Mouse (Mus musculus) midbrain, embryonic 16.5 days (tissue): ENCODE measurements around the gene Proz. TPM values are rescaled to one million over a fixed set of nuclear protein-coding genes. Genes with fewer than 3 reads are reported as not detected.

ENCODE experiments used
- ATAC-seq: fragments of 200-750 bp; cut with Nextera tagmentation; 2 replicates; pipeline ENCODE4 v1.8.0; 2017; ENCODE audit warnings: moderate TSS enrichment
- H3K27ac ChIP-seq: fragments of 300-500 bp; sonication (generic); 2 replicates; pipeline ENCODE4 v1.5.1; 2014; ENCODE audit warnings: mild to moderate bottlenecking, low read length, mixed read lengths
- H3K27me3 ChIP-seq: fragments of 300-500 bp; sonication (generic); 2 replicates; pipeline ENCODE4 v1.6.1; 2014; ENCODE audit warnings: low read depth, low read length, mixed read lengths; ENCODE audit not compliant: control insufficient read depth, insufficient read depth
- H3K36me3 ChIP-seq: fragments of 300-500 bp; sonication (generic); 2 replicates; pipeline ENCODE4 v1.6.1; 2014; ENCODE audit warnings: mild to moderate bottlenecking, low read length, moderate library complexity, mixed read lengths; ENCODE audit not compliant: control insufficient read depth, insufficient read depth
- H3K4me1 ChIP-seq: fragments of 300-500 bp; sonication (generic); 2 replicates; pipeline ENCODE4 v1.6.1; 2014; ENCODE audit warnings: mild to moderate bottlenecking, low read length, mixed read lengths; ENCODE audit not compliant: control insufficient read depth, insufficient read depth
- H3K4me2 ChIP-seq: fragments of 300-500 bp; sonication (generic); 2 replicates; pipeline ENCODE4 v1.6.1; 2014; ENCODE audit warnings: mild to moderate bottlenecking, low read length, mixed read lengths
- H3K4me3 ChIP-seq: fragments of 300-500 bp; sonication (generic); 2 replicates; pipeline ENCODE4 v1.5.1; 2014; ENCODE audit warnings: low read depth, mild to moderate bottlenecking, low read length, moderate library complexity, mixed read lengths
- H3K9ac ChIP-seq: fragments of 300-500 bp; sonication (generic); 2 replicates; pipeline ENCODE4 v1.6.1; 2014; ENCODE audit warnings: low read depth, low read length, mixed read lengths
- H3K9me3 ChIP-seq: fragments of 300-500 bp; sonication (generic); replicated peaks from 2 replicates; pipeline ENCODE4 v1.6.1; 2014; ENCODE audit warnings: mild to moderate bottlenecking, low read length, mixed read lengths; ENCODE audit not compliant: control insufficient read depth, poor library complexity, severe bottlenecking
- whole genome bisulfite sequencing: fragments of 180-500 bp; shearing (Covaris S2); extraction: QIAGEN DNeasy Blood & Tissue Kit; methylation state at CpG from one replicate; pipeline ENCODE4 v1.1.7; 2014; 5-methylcytosine and 5-hydroxymethylcytosine counted together
- polyA plus RNA-seq: library from polyadenylated mRNA; unstranded; fragments of >200 nt; fragmentation: Nextera tagmentation; extraction: Ambion mirVana; gene quantifications from 2 replicates; pipeline ENCODE4 v1.2.1, GENCODE M21; 2015

Gene Proz
- polyA plus RNA-seq, 1 experiment from 2014 or later, result 1.2 TPM

GRCm38 (mm10) chr8:13104691-13105086, 44.0 kb downstream of the Proz start:
- H3K36me3 ChIP-seq, result 0 out of 2 replicates have a peak, but pooled peaks cover 2% of the 10 kb centered on the region
- under 1% methylated on average over 44 of the region's 45 CpGs for WGBS

DNA sequence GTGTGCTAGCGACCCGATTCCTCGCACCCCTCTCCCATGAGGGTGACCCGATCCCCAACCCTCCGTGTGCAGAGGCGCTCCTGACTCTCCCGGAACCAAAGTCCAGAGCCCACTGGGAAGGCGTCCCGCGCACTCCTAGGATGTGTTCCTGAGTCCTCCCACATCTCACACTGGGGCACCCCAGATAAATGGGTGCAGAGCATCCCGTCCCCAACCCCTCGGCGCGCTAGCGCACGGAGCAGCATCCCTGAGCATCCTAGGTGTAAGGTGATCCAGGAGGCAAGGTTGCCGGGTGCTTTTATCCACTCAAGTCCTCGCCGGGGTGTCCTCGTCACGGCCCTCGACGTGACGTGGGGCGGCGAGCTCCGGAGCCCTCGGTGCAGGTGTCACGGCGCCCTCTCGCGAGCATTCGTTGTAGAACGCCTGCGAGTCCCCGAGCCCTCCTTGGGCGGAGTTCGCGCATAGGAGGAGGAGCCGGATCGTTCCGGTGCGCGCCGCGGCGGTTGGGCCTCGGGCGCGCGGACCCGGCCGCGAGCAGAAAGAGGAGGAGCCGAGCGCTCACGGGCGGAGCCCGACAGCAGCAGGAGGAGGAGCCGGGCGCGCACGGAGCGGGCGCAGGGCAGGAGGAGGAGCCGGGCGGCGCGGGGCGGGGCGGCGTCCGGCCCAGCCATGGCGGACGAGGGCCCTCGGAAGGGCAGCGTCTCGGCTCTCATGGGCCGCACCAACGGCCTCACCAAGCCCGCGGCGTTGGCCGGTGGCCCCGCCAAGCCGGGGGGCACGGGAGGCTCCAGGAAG, 44.6 kb downstream of the Proz start, which contains the start of the genes Pcid2 and Cul4a:
Gene Pcid2 (minus strand): TSS at position 373 of the 795 bp plus-strand sequence.
Gene Cul4a (plus strand): TSS at position 535 of the 795 bp plus-strand sequence.
- under 1% methylated on average over 68 of the region's 87 CpGs for WGBS

More at GRCm38 (mm10) chr8:13104691-13105086, 44.0 kb downstream of the Proz start:
- Histone ChIP-seq H3K27me3 (no peaks in the 10 kb centered on the region), H3K9ac (peak overlapping the region; percentile 78), H3K27ac (peak overlapping the region; percentile 90), H3K4me2 (peak overlapping the region; percentile 98), H3K4me1 (peaks cover 21% of the 10 kb centered on the region), H3K4me3 (peak overlapping the region; percentile 82), H3K9me3 (no peaks in the 10 kb centered on the region)
- peak; percentile 90 for ATAC-seq

GRCm38 (mm10) chr8:13105908-13106551, 45.3 kb downstream of the Proz start:
- Histone ChIP-seq H3K27me3 (no peaks in the 10 kb centered on the region), H3K36me3 (0 out of 2 replicates have a peak, but pooled peaks cover 2% of the 10 kb centered on the region), H3K4me1 (peaks cover 22% of the 10 kb centered on the region), H3K27ac (peak overlapping the region; percentile 90), H3K9me3 (no peaks in the 10 kb centered on the region), H3K4me3 (peak overlapping the region; percentile 82), H3K4me2 (peak overlapping the region; percentile 98), H3K9ac (peak overlapping the region; percentile 96)
- peak; percentile 49 for ATAC-seq
- WGBS, result 0% methylated on average over 48 of the region's 63 CpGs

More for the DNA sequence above, 44.6 kb downstream of the Proz start, which contains the start of the genes Pcid2 and Cul4a:
- H3K4me3 ChIP-seq, result peak within 1 kb of the TSS; percentile 82
- H3K27ac ChIP-seq, result peak within 1 kb of the TSS; percentile 90
- 0 out of 2 replicates have a peak, but pooled peaks cover 2% of the 10 kb centered on the region for H3K36me3 ChIP-seq
- H3K9ac ChIP-seq, result peak within 1 kb of the TSS; percentile 96
- ATAC-seq, result peak; percentile 95
- H3K4me1 ChIP-seq, result peaks cover 22% of the 10 kb centered on the region
- H3K27me3 ChIP-seq, result no peaks in the 10 kb centered on the region
- no peaks in the 10 kb centered on the region for H3K9me3 ChIP-seq
- H3K4me2 ChIP-seq, result peak within 1 kb of the TSS; percentile 98

DNA sequence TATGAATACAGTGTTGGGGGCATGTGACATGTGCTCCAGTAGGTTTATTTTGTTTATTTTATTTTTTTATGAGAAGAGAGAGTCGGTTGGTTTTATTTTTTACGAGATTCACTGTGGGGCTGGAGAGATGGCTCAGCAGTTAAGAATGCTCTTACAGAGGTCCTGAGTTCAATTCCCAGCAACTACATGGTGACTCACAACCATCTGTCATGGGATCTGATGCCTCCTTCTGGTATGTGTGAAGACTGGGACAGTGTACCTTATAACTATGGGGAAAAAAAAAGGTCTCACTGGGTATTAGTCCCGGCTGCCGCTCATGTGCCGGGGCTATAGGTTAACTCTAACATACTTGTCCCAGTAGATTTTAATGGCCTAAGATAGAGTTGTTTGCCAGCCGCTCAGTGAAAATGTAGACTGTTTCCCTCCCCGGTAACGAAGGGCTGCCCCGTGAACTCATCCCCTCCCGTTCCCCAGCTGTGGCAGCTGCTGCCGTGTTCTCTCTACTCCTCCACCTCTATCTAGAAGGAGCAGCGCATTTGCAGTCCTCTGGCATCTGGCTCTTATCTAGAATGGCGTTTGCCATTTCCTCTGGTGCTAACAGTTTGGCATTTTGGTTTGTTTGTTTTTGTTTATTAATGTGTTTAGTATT, 47.4 kb downstream of the Proz start:
- H3K9ac ChIP-seq, result no peak overlapping the region
- no peak overlapping the region for H3K27ac ChIP-seq
- no peak for ATAC-seq
- WGBS, result 92% methylated on average over 13 of the region's 13 CpGs
- no peak overlapping the region for H3K4me3 ChIP-seq
- H3K9me3 ChIP-seq, result no peaks in the 10 kb centered on the region
- H3K36me3 ChIP-seq, result no peaks in the 10 kb centered on the region
- no peak overlapping the region for H3K4me2 ChIP-seq
- H3K27me3 ChIP-seq, result no peaks in the 10 kb centered on the region
- H3K4me1 ChIP-seq, result peaks cover 22% of the 10 kb centered on the region

- H3K9me3 ChIP-seq, result no peaks in the 10 kb centered on the region
Measured at GRCm38 (mm10) chr8:13108967-13109366, 48.3 kb downstream of the Proz start.

DNA sequence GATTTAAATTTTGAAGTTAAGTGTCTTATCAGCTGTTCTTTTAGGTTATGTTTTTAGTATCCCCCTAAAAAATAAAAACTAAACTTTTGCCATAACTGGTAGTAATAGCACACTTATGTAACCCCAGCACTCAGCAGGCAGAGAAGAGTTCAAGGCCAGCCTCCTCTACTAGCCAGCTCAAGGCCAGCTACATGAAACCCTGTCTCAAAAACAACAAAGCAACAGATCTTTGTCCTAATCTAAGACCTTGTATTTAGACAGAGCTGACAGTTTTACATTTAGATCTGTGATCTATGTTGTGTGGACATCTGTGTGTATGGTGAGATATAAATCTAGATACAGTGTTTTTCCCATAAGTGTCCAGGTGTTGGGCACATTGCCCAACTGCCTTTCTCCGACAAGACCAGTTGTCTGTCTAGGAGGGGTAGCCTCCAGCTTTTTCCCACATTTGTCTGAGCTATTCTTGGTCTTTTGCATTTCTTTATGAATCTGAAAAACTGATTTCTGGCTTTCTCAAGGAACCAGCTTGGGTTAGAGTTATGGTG, 48.8 kb downstream of the Proz start:
- peaks cover 15% of the 10 kb centered on the region for H3K4me1 ChIP-seq
- no peak for ATAC-seq
- no peak overlapping the region for H3K4me3 ChIP-seq
- no peaks in the 10 kb centered on the region for H3K27me3 ChIP-seq
- H3K4me2 ChIP-seq, result no peak overlapping the region
- no peak overlapping the region for H3K27ac ChIP-seq
- 82% methylated on average over 1 of the region's 1 CpGs for WGBS
- no peaks in the 10 kb centered on the region for H3K9me3 ChIP-seq
- no peak overlapping the region for H3K9ac ChIP-seq
- H3K36me3 ChIP-seq, result no peaks in the 10 kb centered on the region

More at GRCm38 (mm10) chr8:13108967-13109366, 48.3 kb downstream of the Proz start:
- 85% methylated on average over 8 of the region's 8 CpGs for whole genome bisulfite sequencing
- Histone ChIP-seq H3K36me3 (no peaks in the 10 kb centered on the region), H3K4me1 (peaks cover 16% of the 10 kb centered on the region), H3K27ac (no peak overlapping the region), H3K9ac (no peak overlapping the region), H3K27me3 (no peaks in the 10 kb centered on the region), H3K4me2 (no peak overlapping the region), H3K4me3 (no peak overlapping the region)
- no peak for ATAC-seq

DNA sequence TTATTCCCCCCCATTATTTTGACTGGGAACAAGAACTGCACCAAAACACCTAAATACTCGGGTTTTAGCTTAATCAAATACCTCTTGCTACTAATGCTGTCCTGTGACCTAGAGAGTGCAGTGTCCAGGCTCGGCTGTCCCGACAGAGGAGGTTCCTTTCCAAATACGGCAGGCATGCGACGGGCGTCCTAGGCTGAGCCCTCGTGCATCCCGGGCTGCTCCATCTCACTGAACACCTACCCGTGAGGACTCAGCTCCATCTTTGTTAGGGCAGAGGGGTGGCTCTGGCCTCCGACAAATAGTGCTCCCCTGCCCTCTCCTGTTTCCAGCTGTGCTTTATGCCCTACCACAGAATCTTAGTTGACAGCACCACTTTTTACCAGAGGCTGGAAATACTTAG, 51.2 kb downstream of the Proz start:
- no peak overlapping the region for H3K27ac ChIP-seq
- H3K9ac ChIP-seq, result no peak overlapping the region
- no peak overlapping the region for H3K4me3 ChIP-seq
- ATAC-seq, result no peak
- 89% methylated on average over 11 of the region's 11 CpGs for WGBS
- H3K9me3 ChIP-seq, result no peaks in the 10 kb centered on the region
- 0 out of 2 replicates have a peak, but pooled peaks cover 5% of the 10 kb centered on the region for H3K36me3 ChIP-seq
- peaks cover 8% of the 10 kb centered on the region; the same call in 1 of the 2 replicates for H3K4me1 ChIP-seq
- H3K27me3 ChIP-seq, result no peaks in the 10 kb centered on the region
- H3K4me2 ChIP-seq, result no peak overlapping the region

DNA sequence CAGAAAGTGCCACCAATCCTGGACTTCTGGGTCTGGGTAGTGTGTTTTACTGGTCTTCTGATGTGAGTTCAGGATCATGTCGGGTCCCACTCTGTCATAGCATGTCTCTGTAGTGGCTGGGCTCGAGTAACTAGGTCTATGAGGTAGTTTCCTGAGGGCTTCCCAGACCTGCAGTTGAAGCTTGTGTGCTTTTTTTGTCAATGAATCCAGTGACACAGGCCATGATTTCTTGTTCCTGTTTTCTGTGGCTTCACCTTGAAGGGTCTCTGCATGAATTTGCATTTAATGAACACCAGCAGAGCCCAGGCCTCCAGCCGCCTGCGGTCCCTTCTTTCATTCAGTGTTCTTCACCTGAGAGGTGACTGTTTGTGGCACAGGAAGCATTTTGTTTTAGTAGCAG, 52.5 kb downstream of the Proz start:
- Histone ChIP-seq H3K4me3 (no peak overlapping the region), H3K9me3 (no peaks in the 10 kb centered on the region), H3K9ac (no peak overlapping the region), H3K27me3 (no peaks in the 10 kb centered on the region), H3K4me1 (peaks cover 7% of the 10 kb centered on the region; the same call in 1 of the 2 replicates), H3K4me2 (no peak overlapping the region), H3K36me3 (0 out of 2 replicates have a peak, but pooled peaks cover 5% of the 10 kb centered on the region), H3K27ac (no peak overlapping the region)
- ATAC-seq, result no peak
- WGBS, result 91% methylated on average over 4 of the region's 4 CpGs
